Mouse (Mus musculus) forelimb bud, embryonic 11.5 days (tissue): ENCODE measurements at regions not wholly inside any gene's neighbourhood (a gene's known extent, or its start where the extent isn't known, plus 50 kb on each side); places are given as distances from the start of the nearest gene placed in this dataset.

ENCODE experiments used
- DNase-seq: peaks from one replicate; pipeline ENCODE4 v3.0.0-alpha.2; 2012; ENCODE audit warnings: low read depth, low spot score

GRCm38 (mm10) chr1:138771307-138772011, 76.9 kb downstream of the Lhx9 start:
- no peak for DNase-seq

GRCm38 (mm10) chr1:138762876-138763275, 85.5 kb downstream of the Lhx9 start:
- DNase-seq: peak; percentile 56

GRCm38 (mm10) chr1:138757777-138758176, 90.6 kb downstream of the Lhx9 start:
- no peak for DNase-seq

GRCm38 (mm10) chr1:138733308-138733707, 113.4 kb upstream of the Nek7 start:
- DNase-seq: peak; percentile 30

- DNase-seq: no peak
Observed at GRCm38 (mm10) chr1:138731008-138731407, 111.1 kb upstream of the Nek7 start.

- no peak for DNase-seq
Observed at GRCm38 (mm10) chr1:138729089-138729699, 109.3 kb upstream of the Nek7 start.

GRCm38 (mm10) chr1:138720728-138721127, 100.8 kb upstream of the Nek7 start:
- DNase-seq: peak; percentile 64

- peak; percentile 64 for DNase-seq
Observed at GRCm38 (mm10) chr1:138719297-138719696, 99.4 kb upstream of the Nek7 start.

- DNase-seq: no peak
Observed at GRCm38 (mm10) chr1:138716991-138717390, 97.0 kb upstream of the Nek7 start.

- no peak for DNase-seq
Observed at GRCm38 (mm10) chr1:138715162-138715561, 95.2 kb upstream of the Nek7 start.

- DNase-seq: no peak
Observed at GRCm38 (mm10) chr1:138709229-138709608, 89.3 kb upstream of the Nek7 start.

- no peak for DNase-seq
Observed at GRCm38 (mm10) chr1:138708507-138709228, 88.7 kb upstream of the Nek7 start.

GRCm38 (mm10) chr1:138707913-138708312, 88.0 kb upstream of the Nek7 start:
- DNase-seq: no peak

GRCm38 (mm10) chr1:138703291-138703690, 83.3 kb upstream of the Nek7 start:
- no peak for DNase-seq

- DNase-seq: no peak
Observed at GRCm38 (mm10) chr1:138689234-138689633, 69.3 kb upstream of the Nek7 start.

GRCm38 (mm10) chr1:138686746-138687145, 66.8 kb upstream of the Nek7 start:
- DNase-seq: no peak

- no peak for DNase-seq
Observed at GRCm38 (mm10) chr1:138683711-138684110, 63.8 kb upstream of the Nek7 start.

GRCm38 (mm10) chr1:138681970-138682369, 62.0 kb upstream of the Nek7 start:
- no peak for DNase-seq

GRCm38 (mm10) chr1:138674199-138674598, 54.3 kb upstream of the Nek7 start:
- DNase-seq: no peak
